Mouse (Mus musculus) kidney, adult 18-20 months (tissue): Measurements from ENCODE around the gene Plcl2.
A peak's percentile ranks its signal among the peaks of the same experiment; 100 is the strongest.
"Not testable (repeated sequence)": the region's sequence is repeated elsewhere in the genome, so short reads cannot be mapped to it uniquely, and the experiment has no call there.

ENCODE experiments used
- DNase-seq: peaks from one replicate; pipeline ENCODE4 v3.0.0; 2021

Gene Plcl2

GRCm38 (mm10) chr17:50500806-50501205, 8.4 kb upstream of the Plcl2 start:
- no peak for DNase-seq

- DNase-seq = peak; percentile 43
These were observed 6.1 kb upstream of the Plcl2 start for GRCm38 (mm10) chr17:50503075-50503474.

GRCm38 (mm10) chr17:50504070-50504846, 4.9 kb upstream of the Plcl2 start:
- no peak for DNase-seq

GRCm38 (mm10) chr17:50505910-50506634, 3.1 kb upstream of the Plcl2 start:
- DNase-seq = no peak

- DNase-seq = no peak
These were observed 2.3 kb upstream of the Plcl2 start for GRCm38 (mm10) chr17:50506861-50507321.

- DNase-seq = peak; percentile 18
These were observed 988 bp upstream of the Plcl2 start for GRCm38 (mm10) chr17:50508055-50508774.

- DNase-seq = peak; percentile 76
These were observed 390 bp upstream of the Plcl2 start for GRCm38 (mm10) chr17:50508775-50509250.

- no peak for DNase-seq
These were observed 1.1 kb downstream of the Plcl2 start for GRCm38 (mm10) chr17:50510279-50510678.

- DNase-seq = no peak
These were observed 1.5 kb downstream of the Plcl2 start for GRCm38 (mm10) chr17:50510741-50511140.

- no peak for DNase-seq
These were observed 3.0 kb downstream of the Plcl2 start for GRCm38 (mm10) chr17:50512222-50512621.

- DNase-seq = no peak
These were observed 3.6 kb downstream of the Plcl2 start for GRCm38 (mm10) chr17:50512841-50513240.

GRCm38 (mm10) chr17:50513376-50513775, 4.2 kb downstream of the Plcl2 start:
- no peak for DNase-seq

GRCm38 (mm10) chr17:50514012-50514411, 4.8 kb downstream of the Plcl2 start:
- DNase-seq = no peak

- no peak for DNase-seq
These were observed 6.7 kb downstream of the Plcl2 start for GRCm38 (mm10) chr17:50515926-50516325.

- no peak for DNase-seq
These were observed 8.7 kb downstream of the Plcl2 start for GRCm38 (mm10) chr17:50517781-50518415.

- no peak for DNase-seq
These were observed 10.4 kb downstream of the Plcl2 start for GRCm38 (mm10) chr17:50519588-50519987.

GRCm38 (mm10) chr17:50522473-50523083, 13.4 kb downstream of the Plcl2 start:
- no peak for DNase-seq

- DNase-seq = no peak
These were observed 15.8 kb downstream of the Plcl2 start for GRCm38 (mm10) chr17:50524970-50525369.

GRCm38 (mm10) chr17:50525821-50526220, 16.6 kb downstream of the Plcl2 start:
- DNase-seq = no peak

GRCm38 (mm10) chr17:50530089-50530488, 20.9 kb downstream of the Plcl2 start:
- DNase-seq = no peak

- not testable (repeated sequence) for DNase-seq
These were observed 25.7 kb downstream of the Plcl2 start for GRCm38 (mm10) chr17:50534889-50535288.
